28 mouse cellular contexts compared by ENCODE assay signal in the genomic region with DNA sequence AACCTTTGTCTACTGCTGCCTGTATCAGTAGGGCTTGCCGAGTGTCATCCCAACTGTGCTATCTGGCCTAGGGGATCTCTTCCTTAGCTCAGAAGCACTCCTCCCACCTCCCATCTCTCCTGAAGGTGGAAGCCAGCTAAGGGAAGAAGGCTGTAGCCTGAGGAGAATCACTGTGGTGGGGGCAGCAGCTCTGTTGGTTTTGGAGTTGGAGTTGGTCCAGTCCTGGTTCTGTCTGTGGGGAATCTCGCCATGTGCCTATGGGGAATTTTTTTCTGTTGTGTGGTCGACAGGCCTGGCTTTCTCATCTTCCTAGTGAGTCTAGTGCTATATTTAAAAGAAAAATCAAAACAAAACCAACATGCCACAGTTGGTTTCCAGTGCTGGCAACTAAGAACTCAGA. TPM values are rescaled to one million over a fixed set of nuclear protein-coding genes. Genes with fewer than 3 reads are reported as not detected.
DNase-seq lines count a peak whose midpoint lies in the region; ATAC-seq lines count a peak whose summit lies in the region.
"Had no signal": no experiment of that assay in that cellular context is flagged by ENCODE, and none has a peak within 500 bp of the region (broad histone marks: within the 10 kb centered on the region; RNA-seq: fewer than 3 reads in every experiment).

No protein-coding gene starts in this region.

- no peaks in the 10 kb centered on the region for H3K9me3 ChIP-seq in hindbrain, embryonic 10.5 days
- no peaks in the 10 kb centered on the region for H3K9me3 ChIP-seq in hindbrain, embryonic 13.5 days
- no peaks in the 10 kb centered on the region for H3K9me3 ChIP-seq in embryonic facial prominence, embryonic 15.5 days (replicated peaks)
- H3K9me3 ChIP-seq: embryonic facial prominence, embryonic 12.5 days; forebrain, embryonic 15.5 days; G1E; heart, embryonic 13.5 days; hindbrain, embryonic 12.5 days; intestine, embryonic 15.5 days had no signal

- peaks cover 16% of the 10 kb centered on the region for H3K36me3 ChIP-seq in hindbrain, embryonic 10.5 days
- H3K36me3 ChIP-seq in hindbrain, embryonic 13.5 days: no peaks in the 10 kb centered on the region
- H3K36me3 ChIP-seq in embryonic facial prominence, embryonic 15.5 days: no peaks in the 10 kb centered on the region
- H3K36me3 ChIP-seq: embryonic facial prominence, embryonic 12.5 days; forebrain, embryonic 15.5 days; heart, embryonic 13.5 days; hindbrain, embryonic 12.5 days; intestine, embryonic 15.5 days had no signal

- H3K4me1 ChIP-seq in hindbrain, embryonic 10.5 days (replicated peaks): peaks cover 18% of the 10 kb centered on the region
- peaks cover 56% of the 10 kb centered on the region for H3K4me1 ChIP-seq in hindbrain, embryonic 13.5 days (replicated peaks)
- H3K4me1 ChIP-seq in embryonic facial prominence, embryonic 15.5 days: peaks cover 27% of the 10 kb centered on the region

- H3K27ac ChIP-seq in hindbrain, embryonic 10.5 days: 0 out of 2 replicates have a peak overlapping the region, but pooled peaks have one; percentile 29
- no peak overlapping the region for H3K27ac ChIP-seq in hindbrain, embryonic 13.5 days
- peak overlapping the region; percentile 18 for H3K27ac ChIP-seq in embryonic facial prominence, embryonic 15.5 days (replicated peaks)
- H3K27ac ChIP-seq: embryonic facial prominence, embryonic 12.5 days; forebrain, embryonic 15.5 days; heart, embryonic 13.5 days; hindbrain, embryonic 12.5 days; intestine, embryonic 15.5 days had no signal

- ATAC-seq in frontal cortex, adult (ENCODE audit: low TSS enrichment): peak; percentile 32
- no peak for ATAC-seq in hindbrain, embryonic 13.5 days (ENCODE audit: low FRiP score)
- no peak for ATAC-seq in embryonic facial prominence, embryonic 15.5 days (ENCODE audit: insufficient number of reproducible peaks, low FRiP score, low TSS enrichment, low read depth)
- ATAC-seq: forebrain, embryonic 15.5 days; hindbrain, embryonic 16.5 days; intestine, embryonic 15.5 days had no signal

- H3K9ac ChIP-seq in hindbrain, embryonic 13.5 days: no peak overlapping the region
- H3K9ac ChIP-seq in embryonic facial prominence, embryonic 15.5 days: no peak overlapping the region
- H3K9ac ChIP-seq: embryonic facial prominence, embryonic 12.5 days; forebrain, embryonic 15.5 days; heart, embryonic 13.5 days; hindbrain, embryonic 12.5 days; intestine, embryonic 15.5 days had no signal

- no peak overlapping the region for H3K4me2 ChIP-seq in hindbrain, embryonic 13.5 days
- no peak overlapping the region for H3K4me2 ChIP-seq in embryonic facial prominence, embryonic 15.5 days (replicated peaks)
- H3K4me2 ChIP-seq: embryonic facial prominence, embryonic 12.5 days; forebrain, embryonic 15.5 days; heart, embryonic 13.5 days; hindbrain, embryonic 12.5 days; intestine, embryonic 15.5 days had no signal

- 85% methylated on average over 3 of the region's 3 CpGs for WGBS in hindbrain, embryonic 10.5 days
- 83% methylated on average over 3 of the region's 3 CpGs for WGBS in hindbrain, embryonic 13.5 days
- WGBS in embryonic facial prominence, embryonic 15.5 days: 53% methylated on average over 3 of the region's 3 CpGs

- H3K4me3 ChIP-seq in hindbrain, embryonic 10.5 days: no peak overlapping the region
- H3K4me3 ChIP-seq in hindbrain, embryonic 13.5 days: no peak overlapping the region
- H3K4me3 ChIP-seq in embryonic facial prominence, embryonic 15.5 days (replicated peaks): no peak overlapping the region
- H3K4me3 ChIP-seq: embryonic facial prominence, embryonic 12.5 days; forebrain, embryonic 15.5 days; heart, embryonic 13.5 days; hindbrain, embryonic 12.5 days; intestine, embryonic 15.5 days had no signal

- no peaks in the 10 kb centered on the region for H3K27me3 ChIP-seq in hindbrain, embryonic 10.5 days (ENCODE audit: insufficient read depth, poor library complexity, severe bottlenecking)
- H3K27me3 ChIP-seq in hindbrain, embryonic 13.5 days: no peaks in the 10 kb centered on the region
- H3K27me3 ChIP-seq in embryonic facial prominence, embryonic 15.5 days: no peaks in the 10 kb centered on the region
- H3K27me3 ChIP-seq: CH12.LX; embryonic facial prominence, embryonic 12.5 days; forebrain, embryonic 15.5 days; heart, embryonic 13.5 days; hindbrain, embryonic 12.5 days; intestine, embryonic 15.5 days had no signal

- DNase-seq in frontal cortex, postnatal 25 days (ENCODE audit: low spot score in 2 of 2): no peak
- DNase-seq in hindbrain, embryonic 10.5 days (ENCODE audit: low spot score): no peak
- peak; percentile 29 for DNase-seq in right cerebral cortex, postnatal 25 days
- DNase-seq in right cerebral cortex, postnatal 10 days (ENCODE audit: low spot score in 2 of 2): no peak
- DNase-seq in testis, postnatal 10 days (ENCODE audit: low spot score): no peak
- DNase-seq: adrenal gland, adult 2 months; adrenal gland, postnatal 14 days; B cell, adult 2 months; cerebellum, adult 18-20 months; cerebellum, adult 9-10 months; cerebellum, postnatal 14 days; gastrocnemius, postnatal 14 days; heart, adult 18-20 months; heart, postnatal 14 days; heart, postnatal 4 days; kidney, adult 11 months; kidney, adult 8-10 months had no signal

RNA-seq across cellular contexts. Expression of a gene that starts 16.6 kb away (rescaled TPM):
- polyA plus RNA-seq in hindbrain, embryonic 10.5 days (2016; fragmentation: Nextera tagmentation; extraction: Ambion mirVana): 45.7 and 46.9 TPM in 2 replicates
- polyA plus RNA-seq in hindbrain, embryonic 13.5 days (2015; fragmentation: Nextera tagmentation; extraction: Ambion mirVana): 53.0 and 59.4 TPM in 2 replicates
- 19.0 and 20.1 TPM in 2 replicates for polyA plus RNA-seq in embryonic facial prominence, embryonic 15.5 days (2015; fragmentation: Nextera tagmentation; extraction: Ambion mirVana)
